Mouse (Mus musculus) heart, postnatal 4 days (tissue): Measurements from ENCODE around the gene Fam221b. TPM values are rescaled to one million over a fixed set of nuclear protein-coding genes. Genes with fewer than 3 reads are reported as not detected.

Experiments
- DNase-seq: peaks from one replicate; pipeline ENCODE4 v3.0.0; 2021
- total RNA-seq, 2 experiments: library from RNA; stranded (reverse); gene quantifications; 2 replicates each; pipeline ENCODE4 v1.2.3; 2021

Fam221b gene
- total RNA-seq, 2 experiments from 2014 or later = 0.23 TPM; not detected in 1

DNA sequence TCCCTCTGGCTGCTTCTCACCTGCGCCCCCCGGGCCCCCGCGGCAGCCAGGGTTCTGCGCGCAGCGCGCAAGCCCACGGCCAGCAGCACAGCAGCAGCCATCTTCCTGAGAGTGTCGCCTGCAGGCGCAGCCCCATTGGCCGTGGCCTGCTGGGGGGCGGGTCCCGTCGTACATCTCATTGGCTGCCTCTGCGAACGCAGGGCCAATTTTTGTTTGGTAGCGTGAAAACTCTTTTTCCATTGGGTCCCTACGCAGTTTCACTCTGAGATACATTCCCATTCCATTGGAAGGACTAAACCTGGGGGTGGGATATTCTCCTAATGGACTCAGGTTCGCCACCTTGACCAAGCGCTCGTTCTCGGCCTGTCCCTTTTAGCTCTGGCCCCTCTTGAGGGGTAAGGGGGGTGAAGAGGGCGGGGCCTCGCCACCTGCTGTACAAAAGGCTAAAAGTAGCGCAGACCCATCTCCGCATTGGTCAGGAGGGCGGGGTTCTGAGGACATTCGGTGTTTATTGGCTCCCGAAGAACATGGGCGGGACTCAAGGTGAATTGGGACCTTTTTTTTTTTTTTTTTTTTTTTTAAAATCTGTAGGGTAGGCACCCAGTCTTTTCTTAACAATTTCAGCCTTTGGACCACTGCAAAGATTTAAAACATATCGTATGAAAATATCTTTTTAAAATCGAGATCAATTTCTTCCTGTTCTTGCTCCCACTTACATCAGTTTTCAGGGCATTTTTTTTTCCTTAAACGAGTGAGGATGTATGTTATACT is 12.4 kb downstream of the Fam221b start, which contains the start of gene Hint2:
Gene Hint2, minus strand, starts transcription at position 128 of the 771 bp plus-strand sequence.
- peak; percentile 93 for DNase-seq

DNA sequence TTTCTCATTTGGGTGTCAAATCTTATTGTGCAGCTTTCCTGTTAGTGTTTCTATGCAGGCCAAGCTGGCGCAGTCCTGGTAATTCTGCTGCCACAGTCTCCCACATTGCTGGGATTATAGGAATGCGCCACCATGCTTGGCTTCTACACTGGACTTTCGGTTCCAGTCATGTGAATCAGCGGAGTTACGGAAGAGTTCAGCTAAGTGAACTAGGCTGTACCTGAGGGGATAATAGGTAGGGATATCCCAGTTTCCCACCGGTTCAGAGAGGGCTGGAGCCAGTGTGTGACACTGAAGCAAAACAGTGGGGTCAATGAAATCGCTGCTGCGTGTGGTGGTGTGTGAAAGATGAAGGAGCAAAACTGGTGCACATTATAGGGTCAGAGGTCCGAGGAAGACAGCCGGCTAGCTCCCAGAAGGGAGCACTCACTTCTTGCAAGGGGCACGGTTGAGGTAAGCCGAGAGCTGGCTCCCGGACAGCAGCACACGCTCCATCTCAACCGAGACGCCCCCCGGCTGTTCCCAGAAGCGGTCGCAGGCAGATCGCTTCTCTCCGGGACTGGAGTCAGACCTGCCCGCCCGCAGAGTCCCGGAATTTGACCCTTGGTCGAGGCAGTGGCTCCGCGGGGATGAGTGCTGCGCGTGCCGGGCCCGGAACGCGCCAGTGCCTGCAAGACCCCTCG is 13.1 kb downstream of the Fam221b start:
- no peak for DNase-seq

DNA sequence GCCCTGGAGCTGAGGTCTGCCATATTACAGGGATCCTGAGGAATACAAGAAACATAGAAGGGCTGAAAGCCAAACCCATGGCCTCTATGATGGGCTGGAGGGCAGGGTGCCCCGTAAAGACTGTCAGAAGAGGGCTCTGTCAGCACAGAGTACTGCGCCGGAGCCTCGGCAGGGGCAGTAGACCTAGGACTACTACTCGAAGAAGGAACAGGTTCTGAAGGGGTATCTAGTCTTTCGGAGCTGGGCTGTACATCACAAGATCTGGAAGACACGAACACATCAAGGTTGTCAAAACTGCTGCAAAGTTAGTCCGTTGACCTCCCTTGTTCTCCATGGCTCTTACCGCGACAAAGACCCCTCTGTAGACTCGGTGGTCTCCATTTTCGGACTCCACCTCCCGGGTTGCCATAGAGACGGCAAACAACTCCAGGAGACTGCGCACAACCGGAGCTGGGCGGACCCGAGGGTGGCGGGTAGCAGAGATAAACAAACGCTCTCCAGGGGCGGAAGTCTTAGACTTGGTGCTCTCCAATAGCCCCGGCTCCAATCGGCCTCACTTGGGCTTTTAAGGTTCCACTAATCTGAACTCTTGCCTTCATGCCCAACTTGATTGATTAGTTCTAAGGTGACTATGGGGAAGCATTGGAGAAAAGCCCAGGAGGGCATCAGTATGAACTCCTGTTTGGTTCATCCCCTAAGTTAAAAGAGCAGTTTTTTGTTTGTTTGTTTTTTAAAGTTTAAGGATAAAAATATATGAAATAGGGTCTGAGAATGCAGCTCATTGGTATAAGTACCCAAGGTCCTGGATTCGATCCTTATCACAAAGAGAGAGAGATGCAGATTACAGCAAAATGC is 15.6 kb downstream of the Fam221b start, which contains the start of gene Spag8:
Gene Spag8, minus strand, starts transcription at position 434 of the 855 bp plus-strand sequence.
- DNase-seq = peak; percentile 27

DNA sequence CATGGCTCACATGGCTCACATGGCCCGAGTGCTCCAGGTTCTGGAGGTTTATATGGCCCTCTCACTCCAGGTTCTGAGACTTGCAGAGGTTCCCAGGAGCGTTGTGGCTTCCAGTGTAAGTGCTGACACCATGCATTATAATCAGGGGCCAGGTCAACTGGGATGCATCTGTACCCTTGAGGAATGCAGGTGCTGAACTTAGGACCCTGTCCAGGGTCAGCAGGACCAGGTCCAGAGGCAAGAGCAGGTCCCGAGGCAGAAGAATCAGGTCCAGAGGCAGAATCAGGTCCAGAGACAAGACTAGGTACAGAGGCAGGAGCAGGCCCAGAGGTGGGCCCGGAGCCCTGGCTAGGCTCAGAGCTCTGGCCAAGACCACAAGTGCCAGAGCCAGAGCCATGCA is 16.2 kb downstream of the Fam221b start:
- DNase-seq = no peak

DNA sequence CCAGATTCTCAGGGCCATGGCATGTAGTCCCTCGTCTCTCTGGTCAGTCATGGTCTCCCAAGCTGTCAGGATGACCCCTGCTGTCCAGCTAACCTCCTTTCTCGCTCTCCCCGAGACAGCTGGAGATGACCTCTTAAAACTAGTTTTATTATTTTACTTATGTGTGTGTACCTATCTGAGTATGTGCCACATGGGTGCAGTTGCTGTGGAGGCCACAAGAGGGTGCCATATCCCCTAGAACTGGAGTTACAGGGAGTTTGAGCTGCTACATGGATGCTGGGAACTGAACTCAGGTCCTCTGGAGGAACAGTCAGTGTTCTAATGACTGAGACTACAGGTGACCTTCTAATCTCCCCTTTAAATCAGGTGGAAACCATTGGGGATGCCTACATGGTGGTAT is 19.2 kb downstream of the Fam221b start:
- no peak for DNase-seq

DNA sequence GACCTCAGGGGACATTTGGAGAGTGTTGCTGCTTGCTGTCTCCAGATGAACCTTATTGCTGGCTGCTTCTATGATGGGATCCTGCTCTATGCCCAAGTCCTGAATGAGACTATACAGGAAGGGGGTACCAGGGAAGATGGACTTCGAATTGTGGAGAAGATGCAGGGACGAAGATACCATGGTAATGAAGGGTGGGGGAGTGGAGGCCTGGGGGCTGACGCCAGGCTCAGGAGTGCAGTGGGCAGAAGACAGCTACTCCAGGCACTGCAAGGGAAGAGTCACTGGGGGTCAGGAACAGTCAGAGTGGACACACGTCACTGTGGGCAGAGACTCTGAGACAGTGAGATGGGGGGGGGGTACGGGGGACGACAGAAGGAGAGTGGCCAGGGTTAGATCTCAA is 28.5 kb downstream of the Fam221b start:
- DNase-seq = no peak

DNA sequence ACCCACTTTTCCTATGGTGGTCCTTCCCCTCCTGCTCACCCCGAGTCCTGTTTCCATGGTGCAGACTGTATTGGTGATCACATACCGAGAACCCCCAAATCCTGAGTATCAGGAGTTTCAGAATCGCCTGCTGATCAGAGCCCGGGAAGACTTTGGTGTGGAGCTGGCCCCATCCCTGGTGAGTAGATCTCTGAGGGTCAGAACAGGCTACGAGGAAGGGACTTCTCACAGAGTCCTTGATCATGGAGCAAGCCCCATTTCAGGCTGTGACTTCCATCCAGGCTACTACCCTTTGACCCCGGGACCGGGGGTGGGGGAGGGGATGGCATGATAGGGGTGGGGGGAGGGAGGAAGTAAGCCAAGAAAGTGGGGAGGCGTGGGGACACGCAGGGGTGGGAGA is 28.9 kb downstream of the Fam221b start:
- no peak for DNase-seq

DNA sequence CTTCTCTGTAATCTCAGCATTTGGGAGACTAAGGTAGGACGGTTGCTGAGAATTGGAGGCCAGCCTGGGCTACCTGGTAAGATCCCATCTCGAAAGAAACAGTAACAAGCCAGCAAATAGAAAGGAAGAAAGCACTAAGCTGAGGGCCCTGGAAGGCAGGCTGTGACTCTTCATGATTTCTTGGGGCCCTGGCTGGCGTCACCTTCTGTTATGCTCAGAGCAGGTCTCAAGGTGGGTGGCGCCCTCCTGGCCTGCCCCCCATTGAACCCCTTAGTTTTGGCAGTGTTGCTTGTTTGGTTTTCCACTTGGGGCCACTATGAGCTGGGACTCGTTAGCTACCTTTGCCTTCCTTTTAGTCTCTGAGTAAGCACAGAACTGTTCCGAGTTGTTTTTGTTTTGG is 32.2 kb downstream of the Fam221b start:
- no peak for DNase-seq

DNA sequence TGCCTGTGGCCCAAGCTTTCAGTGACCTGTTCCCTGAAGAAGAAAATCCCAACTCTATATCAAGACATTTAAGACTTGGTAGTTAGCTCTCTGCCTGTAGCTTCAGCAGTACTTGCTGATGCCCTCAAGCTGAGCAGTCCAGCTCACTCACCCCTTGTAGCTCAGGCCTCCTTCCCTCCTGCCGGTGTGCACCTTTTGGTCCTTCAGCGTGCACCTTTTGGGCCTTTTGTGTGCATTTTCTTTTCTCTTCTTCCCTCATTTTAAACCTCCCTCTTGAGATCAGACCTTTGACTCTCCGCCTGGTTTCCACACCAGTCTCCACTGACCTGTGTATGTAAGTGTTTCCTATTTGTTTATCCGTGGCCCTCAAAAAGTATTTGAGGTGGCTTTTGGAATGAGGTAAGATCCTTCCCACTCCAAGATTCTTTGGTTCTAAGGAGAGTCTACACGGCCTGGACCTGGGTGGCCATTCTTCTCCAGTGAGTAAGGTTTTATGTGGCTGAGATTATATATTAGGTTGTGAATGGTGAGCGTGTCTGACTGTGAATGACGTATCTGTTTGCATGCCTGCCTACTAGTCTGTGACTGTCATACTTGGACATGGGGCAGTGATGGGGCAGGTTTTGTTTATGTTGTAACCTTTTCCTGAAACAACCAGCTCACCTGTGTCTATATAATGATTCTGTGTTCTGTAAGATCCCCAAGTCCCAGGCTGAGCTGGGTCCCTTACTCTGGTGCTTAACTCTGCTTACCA is 34.1 kb downstream of the Fam221b start:
- DNase-seq = no peak

DNA sequence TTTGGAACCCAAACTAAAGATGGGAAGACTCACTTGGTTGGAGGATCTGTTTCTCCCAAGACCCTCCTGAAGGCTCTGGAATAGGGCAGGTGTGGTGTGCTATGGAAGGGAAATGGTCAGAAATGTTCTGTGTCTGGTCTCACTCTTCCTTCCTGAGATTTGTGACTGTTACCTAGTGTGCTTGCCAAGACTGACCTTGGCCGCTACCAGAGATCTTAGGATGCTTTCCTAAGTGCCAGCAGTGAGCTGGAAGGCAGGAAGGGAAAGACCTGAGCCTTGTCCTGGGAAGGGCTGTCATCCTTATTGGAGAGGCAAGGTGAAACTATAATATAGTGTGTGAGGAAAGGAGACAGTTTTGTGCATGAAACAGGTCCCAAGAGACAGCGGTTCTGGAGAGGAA is 35.2 kb downstream of the Fam221b start:
- no peak for DNase-seq

DNA sequence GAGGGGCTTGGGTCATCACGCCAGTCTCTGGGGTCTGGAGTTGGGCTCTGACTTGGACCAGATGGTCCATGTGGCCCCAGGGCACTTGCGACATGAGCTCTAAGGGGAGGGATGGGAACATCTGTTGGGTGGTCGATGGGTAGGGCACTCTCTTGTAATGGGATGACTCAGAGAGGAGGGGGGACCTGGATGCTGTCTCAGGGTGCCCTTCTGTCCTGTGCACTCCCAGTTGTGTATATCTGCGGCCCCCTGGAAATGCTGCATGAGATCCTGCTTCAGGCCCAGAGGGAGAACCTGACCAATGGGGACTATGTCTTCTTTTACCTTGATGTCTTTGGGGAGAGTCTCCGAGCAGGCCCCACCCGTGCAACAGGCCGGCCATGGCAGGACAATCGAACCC is 35.6 kb downstream of the Fam221b start:
- no peak for DNase-seq

DNA sequence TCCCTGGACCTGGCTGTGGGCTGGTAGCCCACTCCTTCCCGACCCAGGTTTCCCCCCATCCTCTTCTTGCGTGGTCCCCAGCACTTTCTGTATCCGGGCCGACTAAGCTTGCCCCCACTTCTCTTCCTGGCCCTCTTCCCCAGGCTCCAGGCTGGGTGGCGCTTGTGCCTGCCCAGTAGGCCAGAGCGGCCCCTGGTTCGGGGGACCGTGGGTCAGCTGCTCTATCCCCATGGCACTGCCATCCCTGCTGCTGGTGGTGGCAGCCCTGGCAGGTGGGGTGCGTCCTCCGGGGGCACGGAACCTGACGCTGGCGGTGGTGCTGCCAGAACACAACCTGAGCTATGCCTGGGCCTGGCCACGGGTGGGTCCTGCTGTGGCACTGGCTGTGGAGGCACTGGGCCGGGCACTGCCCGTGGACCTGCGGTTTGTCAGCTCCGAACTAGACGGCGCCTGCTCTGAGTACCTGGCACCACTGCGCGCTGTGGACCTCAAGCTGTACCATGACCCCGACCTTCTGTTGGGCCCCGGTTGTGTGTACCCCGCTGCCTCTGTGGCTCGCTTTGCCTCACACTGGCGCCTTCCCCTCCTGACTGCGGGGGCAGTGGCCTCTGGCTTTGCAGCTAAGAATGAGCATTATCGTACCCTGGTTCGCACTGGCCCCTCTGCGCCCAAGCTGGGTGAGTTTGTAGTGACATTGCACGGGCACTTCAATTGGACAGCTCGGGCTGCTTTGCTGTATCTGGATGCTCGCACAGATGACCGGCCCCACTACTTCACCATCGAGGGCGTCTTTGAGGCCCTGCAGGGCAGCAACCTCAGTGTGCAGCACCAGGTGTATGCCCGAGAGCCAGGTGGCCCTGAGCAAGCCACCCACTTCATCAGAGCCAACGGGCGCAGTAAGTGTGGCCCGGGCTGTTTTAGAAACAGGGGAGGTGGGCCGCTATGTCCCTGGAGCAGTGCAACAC is 36.7 kb downstream of the Fam221b start:
- peak; percentile 39 for DNase-seq

DNA sequence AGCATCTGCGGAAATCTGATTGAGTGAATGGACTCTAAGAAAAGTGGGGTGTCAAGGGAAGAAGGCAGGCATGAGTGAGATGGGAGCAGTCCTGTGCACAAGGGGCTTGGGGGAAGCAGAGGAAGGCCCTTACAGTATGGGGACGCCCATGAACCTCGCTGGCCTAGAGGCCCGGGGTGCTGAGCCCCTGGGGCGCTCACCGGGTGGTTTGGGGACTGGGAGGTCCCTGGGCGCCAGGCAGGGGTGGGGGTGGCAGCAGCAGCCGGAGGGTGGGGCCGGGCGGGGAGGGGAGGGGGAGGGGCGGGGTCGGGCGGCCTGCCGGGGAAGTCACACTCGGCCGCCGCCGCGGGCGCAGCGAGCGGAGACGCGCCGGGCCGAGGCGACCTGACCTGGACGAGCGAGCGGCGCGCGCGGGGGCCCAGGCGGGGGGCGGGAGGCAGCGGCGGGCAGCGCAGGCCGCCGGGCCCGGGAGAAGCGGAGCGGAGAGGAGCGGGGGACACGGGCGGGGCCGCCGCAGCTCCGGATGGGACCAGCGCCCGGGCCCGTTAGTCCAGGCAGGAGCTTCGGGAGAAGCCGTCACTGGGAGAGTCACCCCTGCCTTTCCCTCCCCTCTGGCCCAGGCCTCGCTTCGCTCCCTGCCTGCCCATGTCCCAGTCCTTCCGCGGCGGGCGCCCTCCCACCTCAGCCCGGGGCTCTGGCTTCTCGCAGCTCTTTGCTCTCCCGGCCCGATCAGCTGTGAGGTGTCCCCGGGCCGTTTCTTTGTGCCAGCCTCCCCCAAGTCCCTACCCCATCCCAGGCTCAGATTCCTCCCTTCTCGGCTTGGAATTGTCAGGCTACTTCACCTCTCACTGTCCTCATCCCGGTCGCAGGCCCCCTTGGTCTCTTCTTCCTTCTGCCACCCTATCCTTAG is 37.6 kb downstream of the Fam221b start, which contains the start of gene Npr2:
Gene Npr2, plus strand, starts transcription at position 890 of the 910 bp plus-strand sequence.
- DNase-seq = peak; percentile 72

DNA sequence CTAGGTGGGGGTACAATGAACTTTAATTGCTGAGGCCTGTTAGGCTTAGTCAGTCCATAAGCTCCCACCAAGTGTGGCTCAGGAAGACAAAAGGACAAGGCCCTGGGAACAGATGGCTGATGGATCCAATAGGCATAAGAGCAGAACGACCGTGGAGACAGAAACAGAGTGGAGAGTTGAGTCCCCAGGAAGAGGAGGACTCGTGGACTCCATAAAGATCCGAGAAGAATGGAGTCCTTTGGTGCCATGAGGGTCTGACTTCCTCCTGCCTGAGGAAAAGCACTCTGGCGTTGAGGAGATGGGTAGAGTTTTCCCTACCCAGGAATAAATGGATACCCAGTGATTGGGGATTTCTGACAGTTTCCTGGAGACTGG is 38.3 kb downstream of the Fam221b start:
- DNase-seq = no peak

DNA sequence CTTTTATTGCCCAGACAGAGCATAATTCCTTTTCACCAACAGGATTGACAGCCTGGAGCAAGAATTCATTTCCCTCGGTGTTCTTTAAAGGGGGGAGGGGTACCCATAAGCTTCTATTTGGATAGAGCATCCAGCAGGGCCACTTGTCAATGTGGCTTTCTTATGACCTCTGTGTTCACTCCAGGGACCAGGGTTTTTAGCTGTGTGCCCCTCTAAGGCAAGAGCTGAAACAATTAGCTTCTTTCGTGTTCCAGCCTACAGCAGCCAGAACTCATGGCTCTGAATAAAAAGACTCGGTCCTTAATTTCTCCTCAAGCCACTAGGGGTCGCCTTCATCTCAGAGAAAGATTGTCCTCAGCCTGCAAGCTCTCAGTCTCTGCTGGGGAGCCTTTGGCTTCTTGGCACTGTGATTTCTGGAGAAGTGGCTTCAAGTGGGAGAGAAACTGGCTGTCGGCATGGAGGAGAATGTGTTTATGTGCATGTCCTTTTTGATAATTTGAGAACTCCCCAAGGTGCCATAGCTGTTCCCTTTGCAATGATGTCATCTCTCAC is 38.8 kb downstream of the Fam221b start:
- DNase-seq = peak; percentile 88

DNA sequence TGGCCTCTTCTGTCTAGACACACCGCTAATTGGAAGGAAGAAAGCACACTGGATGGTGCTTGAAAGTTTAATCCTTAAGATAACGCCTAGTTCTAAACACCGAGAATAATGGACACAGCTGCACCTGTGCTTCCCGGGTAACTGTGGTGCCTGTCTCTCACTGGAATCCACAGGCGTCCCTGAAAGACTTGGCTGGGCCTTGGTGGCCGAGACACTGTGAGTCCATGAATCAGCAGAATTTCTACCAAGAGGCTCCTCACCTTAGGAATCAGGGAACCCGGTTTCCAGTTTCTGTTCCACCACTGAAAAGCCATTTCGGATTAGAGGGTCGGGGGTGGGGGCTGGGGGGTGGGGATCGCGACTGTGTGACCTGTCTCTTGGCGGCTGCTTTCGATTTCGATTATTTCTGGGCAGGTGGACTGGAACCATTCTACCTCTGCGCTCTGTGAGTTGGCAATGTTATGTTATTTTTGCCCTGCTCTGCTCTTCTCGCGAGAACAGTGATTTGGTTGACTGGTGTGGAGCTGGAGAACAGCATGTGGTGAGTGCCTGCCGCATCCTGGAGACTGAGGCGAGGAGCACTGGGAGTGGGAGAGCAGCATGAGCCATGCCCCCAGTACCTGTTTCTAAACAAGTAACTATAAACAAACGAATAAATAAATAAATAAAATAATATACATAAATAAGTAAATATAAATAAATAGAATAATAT is 39.7 kb downstream of the Fam221b start:
- DNase-seq = no peak

DNA sequence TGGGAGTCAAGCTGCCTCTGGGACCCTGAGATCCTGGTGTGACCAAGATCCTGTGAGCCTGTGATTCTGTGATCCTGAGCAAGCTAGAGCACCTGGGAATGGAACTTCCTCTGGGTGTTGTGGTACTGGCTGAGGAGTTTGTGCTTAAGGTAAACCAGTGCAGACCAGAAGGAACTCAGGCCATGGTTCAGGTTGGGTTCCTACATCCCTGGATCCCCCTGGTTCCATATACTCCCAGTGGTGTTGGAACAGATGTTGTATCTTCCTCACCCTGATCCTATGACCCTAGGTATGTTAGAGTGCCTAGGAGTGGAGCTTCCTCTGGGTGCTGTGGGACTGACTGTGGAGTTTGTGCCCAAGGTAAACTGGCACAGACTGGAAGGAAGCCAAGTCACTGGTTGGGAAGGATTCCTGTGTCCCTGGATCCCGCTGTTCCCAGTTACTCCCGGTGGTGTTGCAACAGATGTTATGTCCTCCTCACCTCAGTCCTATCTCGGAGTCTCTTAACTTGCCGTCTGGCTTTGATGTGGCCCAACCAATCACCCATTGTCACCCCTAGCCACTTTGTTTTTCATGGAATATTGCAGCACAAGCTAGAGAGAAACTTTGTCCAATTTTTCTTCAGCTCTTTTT is 48.7 kb downstream of the Fam221b start:
- DNase-seq = no peak

DNA sequence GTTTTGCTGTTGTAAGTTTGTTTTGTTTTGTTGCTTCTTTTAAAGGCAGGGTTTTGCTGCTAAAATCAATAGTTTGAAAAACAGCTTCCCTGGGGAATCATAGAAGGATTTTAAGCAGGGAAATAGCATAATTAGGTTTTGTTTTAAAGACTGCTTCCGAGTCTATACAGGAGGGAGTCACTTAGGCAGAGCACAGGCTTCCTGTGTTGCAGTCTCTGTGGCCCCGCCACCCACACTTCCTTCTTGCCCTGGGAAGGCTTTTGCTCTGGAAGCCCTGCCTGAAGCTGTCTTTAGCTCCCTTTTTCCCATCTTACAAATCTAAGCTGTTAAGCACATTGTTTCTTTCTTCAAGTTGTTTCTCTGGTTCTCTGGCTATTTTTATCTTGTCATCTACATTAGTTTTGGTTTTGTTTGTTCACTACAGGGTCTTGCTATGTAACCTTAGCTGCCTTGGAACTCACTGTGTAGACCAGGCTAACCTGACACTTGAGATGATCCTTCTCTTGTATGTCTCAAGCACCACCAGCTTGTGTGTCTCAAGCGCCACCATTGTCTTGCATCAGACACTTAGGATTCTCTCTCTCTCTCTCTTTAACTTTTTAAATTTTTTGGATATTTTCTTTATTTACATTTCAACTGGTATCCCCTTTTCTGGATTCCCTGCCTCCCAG is 55.8 kb downstream of the Fam221b start:
- DNase-seq = peak; percentile 20
